Mouse (Mus musculus) hindlimb bud, embryonic 11.5 days (tissue): ENCODE results near the gene Tmem150a.
A peak's percentile ranks its signal among the peaks of the same experiment; 100 is the strongest.

Experiments used
- DNase-seq: peaks from one replicate; pipeline ENCODE4 v3.0.0-alpha.2; 2012; ENCODE audit warnings: low read depth, low spot score; ENCODE audit errors: extremely low spot score

Tmem150a gene

DNA sequence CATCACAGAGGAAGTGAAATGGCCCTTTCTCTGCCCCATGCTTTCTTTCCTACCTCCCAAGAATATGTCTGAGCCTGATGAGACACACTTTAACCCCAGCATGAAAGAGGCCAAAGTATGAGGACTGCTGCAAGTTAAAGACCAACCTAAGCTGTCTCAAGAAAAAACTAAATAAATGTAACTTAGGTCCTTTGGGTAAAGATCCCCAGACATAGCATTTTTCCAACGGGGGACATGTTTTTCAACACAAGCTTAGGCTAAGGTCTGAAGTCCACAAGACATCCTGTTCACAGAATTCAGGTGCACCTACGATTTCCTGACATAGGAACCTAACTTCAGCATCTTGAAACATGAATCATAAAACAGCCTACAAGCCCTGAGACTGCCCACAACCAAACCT, 5.0 kb upstream of the Tmem150a start:
- no peak for DNase-seq

DNA sequence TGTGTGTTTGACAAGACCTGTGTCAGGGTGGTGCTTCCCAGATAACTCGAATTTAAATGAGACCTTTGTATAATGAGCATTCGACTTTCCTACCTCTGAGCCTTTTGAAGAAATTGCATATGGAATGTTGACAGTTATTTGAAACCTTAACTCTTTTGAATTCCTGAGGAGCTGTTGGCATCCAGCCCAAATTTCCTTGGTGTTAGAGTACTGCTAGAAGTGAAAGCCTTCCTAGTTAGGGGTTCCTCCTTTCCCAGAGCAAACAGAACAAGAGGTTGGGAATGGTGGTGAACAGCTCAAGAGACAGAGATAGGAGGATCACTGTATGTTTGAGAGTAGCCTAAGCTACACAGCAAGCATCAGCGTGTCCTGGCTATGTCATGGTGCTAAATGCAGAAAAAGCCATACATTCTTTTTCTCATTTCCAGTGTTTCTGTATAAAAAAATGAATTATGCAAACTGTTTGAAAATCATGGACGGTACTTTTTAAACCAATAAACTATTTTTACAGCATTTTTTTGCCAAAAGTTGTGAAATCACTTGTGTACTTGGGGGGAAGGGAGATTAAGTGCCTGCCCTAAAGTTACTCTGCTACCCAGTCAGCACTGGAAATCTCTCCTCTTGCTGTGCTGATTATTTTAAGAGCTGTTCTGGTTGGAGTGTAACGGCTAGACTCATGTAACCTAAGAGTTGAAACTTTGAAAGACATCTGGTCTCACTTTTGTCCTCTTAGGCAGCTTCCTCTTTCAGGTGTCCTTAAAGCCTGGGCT, 2.4 kb upstream of the Tmem150a start:
- DNase-seq, result no peak

DNA sequence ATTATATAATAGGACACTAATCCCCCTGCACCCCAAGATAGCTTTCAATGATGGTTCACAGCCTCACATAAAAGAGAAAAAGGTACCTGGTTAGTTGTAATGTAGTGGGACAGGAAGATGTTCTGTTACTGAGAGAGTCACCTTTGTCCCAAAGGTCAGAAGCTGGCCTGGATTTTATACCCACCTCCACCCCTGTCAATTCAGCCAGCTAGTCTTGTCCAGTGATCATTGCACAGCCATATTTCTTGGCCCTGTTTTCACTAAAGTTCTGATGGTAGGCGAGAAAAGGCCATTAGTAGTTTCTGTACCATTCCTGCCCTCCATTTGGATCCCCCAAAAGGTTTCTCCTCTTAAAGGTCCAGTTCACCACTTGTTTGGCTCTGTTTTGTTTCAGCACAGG, 1.2 kb upstream of the Tmem150a start:
- no peak for DNase-seq

DNA sequence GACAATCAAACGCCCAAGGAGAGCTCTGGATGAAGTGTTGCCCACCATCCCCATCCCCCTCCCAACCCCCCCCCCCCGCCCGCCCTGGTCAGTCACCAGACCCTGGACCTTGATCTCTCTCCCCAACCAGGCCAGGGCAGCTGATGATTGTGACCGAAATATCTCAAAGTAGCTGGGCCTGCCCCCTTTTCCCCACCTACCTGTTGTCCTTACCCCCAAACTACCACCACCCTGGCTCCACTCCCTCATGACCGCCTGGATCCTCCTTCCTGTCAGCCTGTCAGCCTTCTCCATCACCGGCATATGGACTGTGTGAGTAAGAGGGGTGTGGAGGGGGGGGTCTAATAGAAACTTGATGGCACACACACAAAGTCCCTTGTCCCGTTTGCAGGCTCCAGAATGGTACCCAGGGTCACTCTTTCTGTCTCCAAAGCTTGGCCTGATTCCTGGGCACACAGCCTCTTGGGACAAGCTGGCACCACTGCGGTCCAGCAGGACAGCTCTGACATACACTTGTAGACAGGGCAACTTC, 820 bp downstream of the Tmem150a start:
- DNase-seq, result no peak

DNA sequence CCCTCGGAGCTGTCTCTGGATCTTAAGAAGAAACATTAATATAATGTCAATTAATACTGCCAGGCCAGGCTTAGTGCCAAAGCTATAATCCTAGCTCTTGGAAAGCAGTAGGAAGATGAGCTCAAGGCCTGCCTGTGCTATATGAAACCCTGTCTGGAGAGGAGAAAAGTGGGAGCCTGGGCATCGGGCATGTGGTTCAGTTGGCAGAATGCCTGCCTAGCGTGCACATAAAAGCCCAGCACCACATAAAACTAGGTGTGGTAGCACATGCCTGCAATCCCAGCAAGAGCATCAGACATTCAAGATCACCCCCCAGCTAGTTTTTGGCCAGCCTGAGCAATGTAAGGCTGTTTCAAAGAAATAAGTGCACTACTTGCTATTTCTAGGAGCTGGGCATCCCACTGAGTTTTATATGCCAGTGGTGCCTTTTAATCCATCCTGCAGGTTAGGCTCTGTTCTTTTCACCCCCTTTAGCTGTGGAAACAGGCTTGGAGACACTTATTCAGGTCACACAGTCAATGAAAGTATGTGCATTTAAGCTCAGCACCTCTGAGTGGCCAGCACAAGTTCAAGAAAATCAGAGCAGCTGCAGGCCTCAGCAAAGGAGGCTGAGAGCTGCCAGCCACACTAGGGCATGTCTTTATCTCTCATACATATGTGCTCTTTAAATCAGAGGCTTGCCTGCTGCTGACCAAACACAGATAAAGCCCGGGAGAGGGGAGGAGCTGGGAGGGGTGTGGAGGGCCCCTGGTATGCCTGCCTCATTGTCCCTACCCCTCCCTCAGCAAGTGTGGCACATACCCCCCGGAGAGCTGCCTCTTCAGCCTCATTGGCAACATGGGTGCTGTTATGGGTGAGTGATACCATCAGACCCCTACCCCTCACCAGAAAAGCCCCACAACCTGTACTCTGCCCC, 2.2 kb downstream of the Tmem150a start:
- DNase-seq, result no peak

DNA sequence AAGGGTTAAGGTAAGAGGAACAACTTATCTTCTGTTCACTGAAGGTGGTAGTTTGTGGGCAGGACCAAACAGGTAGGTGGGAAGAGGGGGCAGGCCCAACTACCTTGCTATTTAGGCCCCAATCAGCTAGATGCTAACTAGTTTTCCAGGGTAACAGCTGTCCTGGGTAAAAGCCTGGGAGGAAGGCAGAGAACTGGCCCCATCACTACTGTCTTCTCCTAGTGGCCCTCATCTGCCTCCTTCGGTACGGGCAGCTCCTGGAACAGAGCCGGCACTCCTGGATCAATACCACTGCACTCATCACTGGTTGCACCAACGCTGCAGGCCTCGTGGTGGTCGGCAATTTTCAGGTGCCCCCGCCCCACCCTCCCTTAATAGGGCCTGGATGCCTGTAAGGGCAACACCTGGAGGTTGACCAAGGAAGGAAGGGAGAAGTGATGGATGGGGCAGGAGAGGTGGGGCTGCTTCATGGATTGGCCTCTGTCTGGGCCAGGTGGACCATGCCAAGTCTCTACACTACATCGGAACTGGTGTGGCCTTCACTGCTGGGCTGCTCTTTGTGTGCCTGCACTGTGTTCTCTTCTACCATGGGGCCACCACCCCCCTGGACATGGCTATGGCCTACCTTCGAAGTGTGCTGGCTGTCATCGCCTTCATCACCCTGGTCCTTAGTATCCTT, 3.0 kb downstream of the Tmem150a start:
- DNase-seq, result no peak

DNA sequence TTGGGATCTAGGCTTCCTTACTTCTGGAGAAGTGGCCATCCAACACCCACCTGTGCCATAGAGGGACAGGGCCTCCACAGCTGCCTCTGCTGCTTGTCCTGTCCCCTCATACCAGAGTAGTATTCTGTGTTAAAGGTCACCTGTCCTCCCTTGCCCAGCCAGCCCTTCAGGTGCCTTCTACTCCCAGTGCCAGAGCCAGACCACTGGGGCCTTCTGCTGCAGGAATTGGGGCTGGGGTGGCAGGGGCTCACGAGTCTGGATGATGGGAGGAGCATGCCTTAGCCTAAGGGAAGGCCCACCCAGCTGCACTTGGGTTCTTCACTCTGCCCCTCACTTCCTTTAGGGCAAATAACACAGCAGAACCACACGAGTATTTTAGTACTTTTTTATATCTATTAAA, 4.1 kb downstream of the Tmem150a start:
- no peak for DNase-seq

DNA sequence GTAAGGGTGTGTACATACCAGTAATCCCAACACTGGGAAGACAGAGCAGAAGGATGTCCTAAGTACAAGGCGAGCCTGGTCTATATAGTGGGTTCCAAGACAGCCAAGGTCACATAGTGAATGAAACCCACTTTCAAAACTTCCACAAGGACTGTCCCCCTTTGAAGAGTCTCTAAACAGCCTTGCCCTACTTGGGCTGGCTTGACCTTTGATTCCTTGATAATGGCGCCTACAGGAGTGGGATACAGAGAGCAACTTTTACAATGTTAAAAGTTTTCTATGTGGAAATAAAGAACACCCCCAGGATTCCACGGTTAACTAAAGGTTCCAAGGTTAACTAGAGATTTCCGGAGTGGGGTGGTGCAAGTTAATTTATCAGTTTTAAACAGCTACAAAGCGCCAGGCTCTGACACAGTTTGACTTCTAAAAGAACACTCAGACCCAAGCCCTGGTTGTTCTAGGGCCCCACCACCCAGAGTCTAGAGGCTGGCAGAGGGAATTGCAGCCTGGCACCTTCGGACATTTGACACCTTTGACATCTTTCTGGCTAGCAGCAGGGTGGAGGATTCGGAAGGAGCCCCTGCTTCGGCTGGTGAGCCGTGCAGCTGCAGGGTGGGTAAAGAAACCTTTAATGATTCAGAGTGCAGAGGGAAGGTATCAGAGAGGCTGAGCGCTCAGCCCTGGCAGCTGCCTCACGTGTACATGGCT, 4.8 kb downstream of the Tmem150a start:
- no peak for DNase-seq

DNA sequence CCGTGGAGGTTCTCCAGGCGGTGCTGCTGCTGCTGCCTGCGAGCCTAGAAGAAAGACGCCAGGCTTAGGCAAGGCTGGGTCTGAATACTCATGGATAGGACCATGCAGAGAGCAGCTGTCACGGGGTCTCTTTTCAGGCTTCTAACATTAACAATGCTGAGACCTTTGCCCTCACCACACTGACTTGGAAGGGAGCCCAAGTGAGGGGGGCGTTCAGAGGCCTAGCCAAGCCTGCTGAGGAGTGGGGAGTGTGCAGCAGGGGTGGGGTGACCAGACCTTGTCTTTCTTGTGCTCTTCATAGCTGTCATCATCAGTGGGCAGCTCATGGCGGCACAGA, 5.3 kb downstream of the Tmem150a start:
- no peak for DNase-seq

DNA sequence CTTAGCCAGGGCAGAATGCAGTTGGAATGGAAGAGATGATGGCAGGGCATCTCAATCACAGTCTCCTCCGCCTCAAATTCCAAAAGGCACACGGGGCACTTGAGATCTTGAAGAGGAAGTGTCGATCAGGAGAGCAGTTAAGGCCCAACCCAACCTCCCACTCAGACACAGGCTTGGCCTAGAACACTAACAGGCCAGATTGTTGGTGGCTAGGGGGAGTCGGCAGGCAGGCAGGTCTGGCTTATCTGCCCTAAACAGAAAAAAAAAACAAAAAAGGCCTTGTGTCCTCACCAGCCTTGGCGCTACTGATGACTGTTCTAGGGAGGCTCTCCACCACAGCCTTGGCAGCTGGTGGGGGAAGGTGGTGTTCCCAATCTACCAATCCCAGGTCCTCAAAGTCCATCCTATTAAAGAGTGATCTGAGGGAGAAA, 5.9 kb downstream of the Tmem150a start:
- DNase-seq, result no peak

DNA sequence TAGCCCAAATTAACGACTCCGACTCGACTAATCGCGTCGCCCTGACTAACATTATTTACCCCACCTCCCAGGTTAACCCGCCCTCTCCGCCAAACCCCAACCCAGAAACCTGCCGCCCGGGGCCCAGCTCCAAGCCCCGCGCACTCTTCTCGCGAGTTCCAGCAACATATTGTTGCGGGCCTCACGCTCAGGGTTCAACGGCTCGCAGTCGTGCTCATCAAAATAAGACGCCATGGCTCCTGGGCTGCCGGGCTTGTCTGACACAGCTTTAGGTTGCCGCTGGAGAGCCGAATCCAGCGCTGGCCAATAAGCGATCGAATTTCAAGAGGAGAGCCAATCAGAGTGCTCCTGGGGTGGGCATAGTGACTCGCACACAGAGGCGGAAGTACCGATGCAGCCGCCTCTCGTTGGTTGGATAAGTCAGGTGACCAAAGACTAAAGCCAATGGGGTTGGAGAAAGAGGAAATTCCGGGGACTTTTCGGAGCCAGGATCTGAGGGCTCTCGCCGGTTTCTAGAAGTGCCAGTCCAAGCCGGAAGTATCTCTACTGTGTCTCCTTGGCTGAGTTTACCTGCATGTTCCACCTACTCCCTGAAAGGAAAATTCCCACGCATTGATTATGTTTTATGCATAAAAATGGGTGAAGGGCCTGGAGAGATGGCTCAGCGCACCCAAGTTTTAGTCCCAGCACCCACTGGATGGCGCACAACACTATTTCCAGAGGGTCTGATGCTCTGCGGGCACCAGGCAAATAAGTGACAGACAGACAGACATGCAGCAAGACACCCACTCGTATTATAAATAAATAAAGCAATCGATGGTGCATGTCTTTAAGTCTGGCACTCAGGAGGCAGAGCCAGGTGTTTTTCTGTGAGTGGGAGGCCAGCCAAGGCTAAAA, 7.1 kb downstream of the Tmem150a start:
- DNase-seq, result peak; percentile 94

DNA sequence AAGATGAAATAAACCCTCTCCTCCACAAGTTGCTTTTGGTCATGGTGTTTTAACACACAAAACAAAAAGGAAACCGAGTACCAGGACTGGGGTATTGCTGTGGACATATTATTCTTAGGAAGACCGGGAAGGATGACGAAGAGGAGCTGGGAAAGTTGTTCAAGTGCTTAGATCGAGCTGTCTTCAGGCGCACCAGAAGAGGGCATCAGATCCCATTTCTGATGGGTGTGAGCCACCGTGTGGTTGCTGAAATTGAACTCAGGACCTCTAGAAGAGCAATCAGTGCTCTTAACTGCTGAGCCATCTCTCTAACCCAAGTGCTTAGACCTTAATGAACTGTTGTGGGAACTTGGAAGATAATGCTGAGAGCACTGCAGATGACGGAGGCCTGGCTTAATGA, 8.8 kb downstream of the Tmem150a start:
- no peak for DNase-seq

DNA sequence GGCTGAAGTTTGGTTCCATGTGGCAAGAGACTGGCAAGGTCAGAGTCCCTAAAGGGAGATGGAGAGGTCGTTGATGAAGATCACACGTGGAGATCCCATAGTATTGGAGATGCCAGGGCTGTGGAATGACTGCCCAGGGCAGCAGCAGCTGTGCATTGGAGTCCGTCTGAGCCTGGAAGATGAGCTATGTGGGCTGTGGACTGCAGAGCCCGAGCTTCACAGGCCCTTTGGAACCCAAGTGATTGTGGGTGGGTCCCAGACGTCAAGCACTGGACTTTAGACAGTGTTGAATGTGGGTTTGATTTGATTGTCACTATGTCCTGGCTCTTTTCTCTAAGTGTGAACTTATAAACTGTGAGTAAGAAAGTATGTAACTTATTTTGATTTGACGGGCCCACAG, 9.7 kb downstream of the Tmem150a start:
- no peak for DNase-seq

DNA sequence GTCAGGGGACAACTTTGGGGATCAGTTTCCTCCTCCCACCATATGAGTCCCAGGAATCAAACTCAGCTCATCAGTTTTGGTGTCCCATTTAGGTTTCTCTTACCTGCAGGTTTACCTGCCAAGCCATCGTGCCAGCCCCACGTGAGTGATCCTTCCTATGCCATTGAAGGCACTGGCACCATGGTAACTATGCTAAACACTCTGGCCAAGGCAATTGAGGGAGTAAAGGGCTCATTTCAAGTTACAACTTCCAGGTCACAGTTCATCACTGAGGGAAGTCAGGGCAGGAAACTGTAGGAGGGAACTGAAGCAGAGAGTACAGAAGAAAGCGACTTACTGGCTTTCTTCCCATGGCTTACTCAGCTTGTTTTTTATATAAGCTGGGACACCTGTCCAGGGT, 11.1 kb downstream of the Tmem150a start:
- no peak for DNase-seq

DNA sequence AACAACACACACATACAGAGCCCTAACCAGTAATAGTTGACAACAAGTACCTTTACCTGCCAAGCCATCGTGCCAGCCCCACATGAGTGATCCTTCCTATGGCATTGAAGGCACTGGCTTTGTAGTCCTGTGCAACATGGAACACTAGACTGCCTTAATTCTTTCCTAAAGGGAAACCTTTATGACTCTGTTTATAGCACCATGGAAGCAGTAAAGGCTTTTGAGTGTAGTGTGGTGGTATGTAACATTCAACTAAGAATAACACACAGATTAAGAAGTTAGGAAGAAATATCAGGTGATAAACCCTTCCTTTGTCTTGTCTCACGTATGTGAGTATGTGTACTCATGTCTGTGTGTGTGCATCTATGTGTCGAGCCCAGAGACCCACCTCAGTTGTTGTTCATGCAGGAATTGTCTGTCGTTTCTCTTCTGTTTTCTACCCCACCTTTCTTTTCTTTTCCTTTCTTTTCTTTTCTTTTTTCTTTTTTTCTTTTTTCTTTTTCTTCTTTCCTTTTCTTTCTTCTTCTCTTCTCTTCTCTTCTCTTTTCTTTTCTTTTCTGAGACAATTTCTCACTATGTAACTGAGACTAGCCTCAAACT, 11.7 kb downstream of the Tmem150a start, which contains the start of gene Rnf181:
Gene Rnf181 (minus strand): TSS at position 113 of the 600 bp plus-strand sequence.
- no peak for DNase-seq

DNA sequence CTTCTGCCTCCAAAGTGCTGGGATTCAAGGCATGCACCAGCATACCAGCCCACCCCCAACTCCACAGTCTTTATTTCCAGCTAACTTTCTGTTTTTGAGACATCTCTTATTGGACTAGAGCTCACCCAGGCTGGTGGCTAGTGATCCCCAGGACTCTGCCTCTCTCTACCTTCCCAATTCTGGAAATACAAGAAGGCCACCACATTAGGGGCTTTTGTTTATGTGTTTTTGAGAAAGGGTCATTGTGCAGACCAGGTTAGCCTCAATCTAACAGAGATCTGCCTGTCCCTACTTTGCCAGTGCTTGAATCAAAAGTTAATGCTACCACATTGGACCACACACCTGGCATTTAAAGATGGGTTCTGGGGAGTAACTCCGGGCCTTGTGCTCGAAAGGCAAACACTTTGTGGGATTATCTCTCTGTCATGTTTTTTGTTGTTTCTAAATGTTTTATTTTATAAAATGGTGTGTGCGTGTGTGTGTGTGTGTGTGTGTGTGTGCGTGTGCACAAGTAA, 12.3 kb downstream of the Tmem150a start:
- DNase-seq, result no peak

DNA sequence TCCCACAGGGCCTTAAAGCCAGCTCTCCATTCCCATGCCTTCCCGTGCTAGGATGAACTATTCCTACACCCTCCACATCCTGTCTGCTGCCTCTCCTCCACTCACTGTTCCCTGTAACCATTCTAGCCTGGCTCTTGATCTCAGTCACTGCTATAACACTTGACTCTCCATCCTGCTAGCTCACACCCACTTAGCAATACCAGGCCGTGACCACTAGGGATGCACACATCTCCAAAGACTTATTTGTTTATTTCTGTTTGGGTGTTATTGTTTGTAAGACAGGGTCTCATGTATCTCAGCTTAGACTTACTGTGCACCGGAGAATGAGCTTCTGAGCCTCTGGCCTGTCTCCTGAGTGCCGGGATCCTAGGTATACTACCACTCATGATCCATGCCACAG, 14.3 kb downstream of the Tmem150a start:
- no peak for DNase-seq

DNA sequence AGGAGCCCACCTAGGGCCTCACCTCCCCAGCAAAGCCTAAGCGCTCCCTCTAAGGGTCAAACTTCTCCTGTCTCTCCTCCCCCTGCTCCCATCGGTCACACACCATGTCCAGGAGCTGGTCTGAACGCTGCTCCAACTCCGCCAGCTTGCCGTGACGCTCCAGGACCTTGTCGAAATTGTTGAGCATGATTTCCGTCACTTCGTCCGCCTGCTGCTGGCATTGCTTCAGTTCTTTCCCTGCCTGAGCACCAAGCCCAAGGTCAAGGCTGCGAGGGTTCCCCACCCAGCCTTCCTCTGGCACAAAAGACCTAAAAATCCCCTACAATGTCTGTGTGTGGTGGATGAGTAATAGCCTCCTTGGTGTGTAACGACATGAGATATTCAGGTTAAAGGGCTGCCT, 14.8 kb downstream of the Tmem150a start:
- no peak for DNase-seq

DNA sequence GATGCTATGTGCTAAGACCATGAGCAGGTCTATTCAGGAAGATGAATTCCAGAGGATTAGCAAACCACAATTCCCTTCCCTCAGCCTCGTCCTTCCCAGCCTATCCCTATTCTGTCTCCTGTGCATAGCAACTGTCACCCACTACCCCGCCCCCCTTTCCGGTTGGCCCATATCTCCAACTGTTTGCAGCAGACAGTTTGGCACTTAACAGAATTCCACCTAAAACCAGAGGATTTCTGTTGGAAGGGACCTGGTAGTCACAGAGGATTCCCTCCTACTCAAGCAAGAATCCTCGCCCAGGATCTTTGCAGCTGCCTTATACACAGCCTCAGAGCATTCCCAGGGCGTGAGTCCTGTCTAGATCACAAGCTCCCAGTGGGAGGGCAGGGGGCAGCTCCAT, 15.9 kb downstream of the Tmem150a start:
- DNase-seq, result no peak
